Mouse (Mus musculus) spleen, adult 2 months (tissue): Measurements from ENCODE around the gene Gsdma. TPM values are rescaled to one million over a fixed set of nuclear protein-coding genes. Genes with fewer than 3 reads are reported as not detected.

ENCODE experiments used
- DNase-seq, 2 experiments: peaks; one replicate each; pipeline versions ENCODE4 v3.0.0 to v3.0.0-alpha.2; 2012 to 2021; ENCODE audit warnings: low spot score in 2 of 2, low read depth in 1 of 2
- H3K27ac ChIP-seq: fragments of 200-500 bp; 2 replicates; pipeline ENCODE4 v1.5.1; 2012; ENCODE audit warnings: low read length, inconsistent platforms; ENCODE audit not compliant: insufficient read depth
- H3K27me3 ChIP-seq: fragments of 200-500 bp; 2 replicates; pipeline ENCODE4 v1.6.1; 2012; ENCODE audit warnings: mild to moderate bottlenecking, moderate library complexity, low read length, inconsistent platforms; ENCODE audit not compliant: control insufficient read depth, insufficient read depth
- H3K36me3 ChIP-seq: fragments of 200-500 bp; 2 replicates; pipeline ENCODE4 v1.6.1; 2012; ENCODE audit warnings: mild to moderate bottlenecking, low read length, inconsistent platforms; ENCODE audit not compliant: control insufficient read depth, insufficient read depth
- H3K4me1 ChIP-seq: fragments of 200-500 bp; 2 replicates; pipeline ENCODE4 v1.6.1; 2011; ENCODE audit warnings: inconsistent platforms; ENCODE audit not compliant: control insufficient read depth, insufficient read depth, insufficient read length
- H3K4me3 ChIP-seq: fragments of 200-500 bp; 2 replicates; pipeline ENCODE4 v1.5.1; 2011; ENCODE audit warnings: mild to moderate bottlenecking, inconsistent platforms; ENCODE audit not compliant: insufficient read depth, insufficient read length; ENCODE audit errors: extremely low read depth
- CTCF ChIP-seq: fragments of 200-500 bp; IDR thresholded peaks from 2 replicates; pipeline ENCODE4 v1.5.1; 2011; ENCODE audit warnings: mild to moderate bottlenecking, inconsistent platforms; ENCODE audit not compliant: insufficient read depth, insufficient read length, insufficient replicate concordance; ENCODE audit errors: extremely low read depth
- POLR2A ChIP-seq: fragments of 200-500 bp; IDR thresholded peaks from 2 replicates; pipeline ENCODE4 v1.6.1; 2011; ENCODE audit warnings: low read depth, low read length, inconsistent platforms
- WGBS: fragments of 180-500 bp; shearing (Covaris S2); methylation state at CpG from one replicate; pipeline ENCODE4 v1.1.7; 2018; 5-methylcytosine and 5-hydroxymethylcytosine counted together
- polyA plus RNA-seq: library from polyadenylated mRNA; depleted of rRNA; stranded (reverse); fragments of >200 nt; gene quantifications from 2 replicates; pipeline ENCODE4 v1.2.3, GENCODE M21; 2012

Gsdma gene
- polyA plus RNA-seq, 1 experiment = not detected

- no peak for DNase-seq
- Histone ChIP-seq H3K4me1 (no peaks in the 10 kb centered on the region), H3K4me3 (no peak overlapping the region), H3K27me3 (no peaks in the 10 kb centered on the region), H3K27ac (no peak overlapping the region), H3K36me3 (peaks cover 53% of the 10 kb centered on the region)
- 94% methylated on average over 8 of the region's 9 CpGs for WGBS
- TF ChIP-seq POLR2A (no peak), CTCF (no peak)
Measured at GRCm38 (mm10) chr11:98693746-98694145, 29.6 kb downstream of the Gsdma start.

GRCm38 (mm10) chr11:98694301-98694700 lies 30.1 kb downstream of the Gsdma start:
- DNase-seq = no peak
- WGBS = 87% methylated on average over 9 of the region's 9 CpGs
- peaks cover 50% of the 10 kb centered on the region for H3K36me3 ChIP-seq
- TF ChIP-seq POLR2A = no peak
- TF ChIP-seq CTCF = no peak
- H3K27me3 ChIP-seq = no peaks in the 10 kb centered on the region
- H3K4me1 ChIP-seq = no peaks in the 10 kb centered on the region
- no peak overlapping the region for H3K4me3 ChIP-seq
- no peak overlapping the region for H3K27ac ChIP-seq

- TF ChIP-seq CTCF (no peak), POLR2A (no peak)
- no peaks in the 10 kb centered on the region for H3K4me1 ChIP-seq
- H3K27ac ChIP-seq = no peak overlapping the region
- DNase-seq = no peak
- H3K36me3 ChIP-seq = peaks cover 43% of the 10 kb centered on the region
- no peak overlapping the region for H3K4me3 ChIP-seq
- 96% methylated on average over 14 of the region's 14 CpGs for WGBS
- no peaks in the 10 kb centered on the region for H3K27me3 ChIP-seq
Measured at GRCm38 (mm10) chr11:98695408-98695807, 31.3 kb downstream of the Gsdma start.

- no peaks in the 10 kb centered on the region for H3K4me1 ChIP-seq
- no peaks in the 10 kb centered on the region for H3K27me3 ChIP-seq
- H3K27ac ChIP-seq = no peak overlapping the region
- WGBS = 84% methylated on average over 14 of the region's 14 CpGs
- no peak for DNase-seq
- no peak for TF ChIP-seq POLR2A
- TF ChIP-seq CTCF = no peak
- H3K36me3 ChIP-seq = peaks cover 32% of the 10 kb centered on the region
- no peak overlapping the region for H3K4me3 ChIP-seq
Measured at GRCm38 (mm10) chr11:98696454-98697216, 32.5 kb downstream of the Gsdma start.

GRCm38 (mm10) chr11:98697225-98697624 lies 33.1 kb downstream of the Gsdma start:
- TF ChIP-seq POLR2A = no peak
- TF ChIP-seq CTCF = no peak
- Histone ChIP-seq H3K27me3 (no peaks in the 10 kb centered on the region), H3K36me3 (peaks cover 26% of the 10 kb centered on the region), H3K4me1 (no peaks in the 10 kb centered on the region), H3K4me3 (no peak overlapping the region), H3K27ac (no peak overlapping the region)
- WGBS = 93% methylated on average over 12 of the region's 12 CpGs
- no peak for DNase-seq

- WGBS = 89% methylated on average over 16 of the region's 16 CpGs
- Histone ChIP-seq H3K36me3 (peaks cover 13% of the 10 kb centered on the region), H3K4me1 (no peaks in the 10 kb centered on the region), H3K27me3 (no peaks in the 10 kb centered on the region), H3K27ac (no peak overlapping the region), H3K4me3 (no peak overlapping the region)
- DNase-seq = no peak
- TF ChIP-seq CTCF (no peak), POLR2A (no peak)
Measured at GRCm38 (mm10) chr11:98698849-98699640, 34.9 kb downstream of the Gsdma start.
